Mouse (Mus musculus): ENCODE measurements around the gene Spock1. TPM values are rescaled to one million over a fixed set of nuclear protein-coding genes. Genes with fewer than 3 reads are reported as not detected.

Spock1 gene
- polyA plus RNA-seq, 1 experiment from 2014 or later = 12.0 TPM

- no peak overlapping the region for H3K4me2 ChIP-seq
- H3K27ac ChIP-seq = no peak overlapping the region; the same call in 1 of the 2 replicates
- no peak overlapping the region for H3K9ac ChIP-seq
- no peak for ATAC-seq (ENCODE audit: insufficient number of reproducible peaks, insufficient read depth, low FRiP score, low TSS enrichment, low read depth)
- no peaks in the 10 kb centered on the region for H3K9me3 ChIP-seq
- 42% methylated on average over 9 of the region's 9 CpGs for WGBS
- H3K4me1 ChIP-seq = 0 out of 2 replicates have a peak, but pooled peaks cover 10% of the 10 kb centered on the region
- H3K4me3 ChIP-seq = no peak overlapping the region
- H3K36me3 ChIP-seq = no peaks in the 10 kb centered on the region
- peaks cover 17% of the 10 kb centered on the region; the same call in 1 of the 2 replicates for H3K27me3 ChIP-seq
These were observed 49.6 kb downstream of the Spock1 start for GRCm38 (mm10) chr13:57858491-57858890.

- Histone ChIP-seq H3K36me3 (no peaks in the 10 kb centered on the region), H3K4me3 (no peak overlapping the region), H3K9me3 (no peaks in the 10 kb centered on the region), H3K27me3 (peaks cover 15% of the 10 kb centered on the region; the same call in 1 of the 2 replicates), H3K27ac (no peak overlapping the region), H3K4me1 (0 out of 2 replicates have a peak, but pooled peaks cover 6% of the 10 kb centered on the region), H3K9ac (no peak overlapping the region), H3K4me2 (no peak overlapping the region)
- 91% methylated on average over 3 of the region's 3 CpGs for WGBS
- no peak for ATAC-seq (ENCODE audit: insufficient number of reproducible peaks, insufficient read depth, low FRiP score, low TSS enrichment, low read depth)
These were observed 51.1 kb downstream of the Spock1 start for GRCm38 (mm10) chr13:57857016-57857415.

- Histone ChIP-seq H3K4me3 (no peak overlapping the region), H3K4me2 (no peak overlapping the region), H3K9ac (no peak overlapping the region), H3K4me1 (0 out of 2 replicates have a peak, but pooled peaks cover 6% of the 10 kb centered on the region), H3K36me3 (no peaks in the 10 kb centered on the region), H3K27ac (no peak overlapping the region), H3K9me3 (no peaks in the 10 kb centered on the region), H3K27me3 (peaks cover 15% of the 10 kb centered on the region; the same call in 1 of the 2 replicates)
- WGBS = 81% methylated on average over 10 of the region's 10 CpGs
- no peak for ATAC-seq (ENCODE audit: insufficient number of reproducible peaks, insufficient read depth, low FRiP score, low TSS enrichment, low read depth)
These were observed 51.8 kb downstream of the Spock1 start for GRCm38 (mm10) chr13:57856311-57856853.

GRCm38 (mm10) chr13:57855766-57856165, 52.4 kb downstream of the Spock1 start:
- Histone ChIP-seq H3K4me1 (0 out of 2 replicates have a peak, but pooled peaks cover 6% of the 10 kb centered on the region), H3K9ac (no peak overlapping the region), H3K4me3 (no peak overlapping the region), H3K9me3 (no peaks in the 10 kb centered on the region), H3K4me2 (no peak overlapping the region), H3K27me3 (peaks cover 17% of the 10 kb centered on the region), H3K27ac (no peak overlapping the region), H3K36me3 (no peaks in the 10 kb centered on the region)
- 60% methylated on average over 4 of the region's 4 CpGs for WGBS
- ATAC-seq (ENCODE audit: insufficient number of reproducible peaks, insufficient read depth, low FRiP score, low TSS enrichment, low read depth) = no peak

- H3K27ac ChIP-seq = no peak overlapping the region
- H3K9ac ChIP-seq = no peak overlapping the region
- 0 out of 2 replicates have a peak, but pooled peaks cover 6% of the 10 kb centered on the region for H3K4me1 ChIP-seq
- H3K4me3 ChIP-seq = no peak overlapping the region
- H3K27me3 ChIP-seq = peaks cover 22% of the 10 kb centered on the region
- no peak for ATAC-seq (ENCODE audit: insufficient number of reproducible peaks, insufficient read depth, low FRiP score, low TSS enrichment, low read depth)
- no peak overlapping the region for H3K4me2 ChIP-seq
- no peaks in the 10 kb centered on the region for H3K36me3 ChIP-seq
- WGBS = 78% methylated on average over 8 of the region's 8 CpGs
- no peaks in the 10 kb centered on the region for H3K9me3 ChIP-seq
These were observed 53.7 kb downstream of the Spock1 start for GRCm38 (mm10) chr13:57854416-57854815.

- H3K4me3 ChIP-seq = no peak overlapping the region
- H3K4me1 ChIP-seq = 0 out of 2 replicates have a peak, but pooled peaks cover 5% of the 10 kb centered on the region
- no peak overlapping the region for H3K4me2 ChIP-seq
- H3K9me3 ChIP-seq = no peaks in the 10 kb centered on the region
- 84% methylated on average over 1 of the region's 1 CpGs for WGBS
- H3K27me3 ChIP-seq = peaks cover 22% of the 10 kb centered on the region
- no peaks in the 10 kb centered on the region for H3K36me3 ChIP-seq
- no peak overlapping the region for H3K27ac ChIP-seq
- ATAC-seq (ENCODE audit: insufficient number of reproducible peaks, insufficient read depth, low FRiP score, low TSS enrichment, low read depth) = no peak
- no peak overlapping the region for H3K9ac ChIP-seq
These were observed 54.5 kb downstream of the Spock1 start for GRCm38 (mm10) chr13:57853621-57854020.

- Histone ChIP-seq H3K9me3 (no peaks in the 10 kb centered on the region), H3K4me3 (no peak overlapping the region), H3K27me3 (peaks cover 22% of the 10 kb centered on the region), H3K4me2 (no peak overlapping the region), H3K9ac (no peak overlapping the region), H3K27ac (no peak overlapping the region), H3K4me1 (0 out of 2 replicates have a peak, but pooled peaks cover 3% of the 10 kb centered on the region), H3K36me3 (no peaks in the 10 kb centered on the region)
- WGBS = 85% methylated on average over 10 of the region's 10 CpGs
- no peak for ATAC-seq (ENCODE audit: insufficient number of reproducible peaks, insufficient read depth, low FRiP score, low TSS enrichment, low read depth)
These were observed 55.0 kb downstream of the Spock1 start for GRCm38 (mm10) chr13:57853156-57853555.

- ATAC-seq (ENCODE audit: insufficient number of reproducible peaks, insufficient read depth, low FRiP score, low TSS enrichment, low read depth) = no peak
- 98% methylated on average over 1 of the region's 1 CpGs for WGBS
- no peak overlapping the region for H3K4me2 ChIP-seq
- no peak overlapping the region for H3K27ac ChIP-seq
- H3K9ac ChIP-seq = no peak overlapping the region
- H3K4me3 ChIP-seq = no peak overlapping the region
- no peaks in the 10 kb centered on the region for H3K36me3 ChIP-seq
- H3K4me1 ChIP-seq = peaks cover 7% of the 10 kb centered on the region; the same call in 1 of the 2 replicates
- no peaks in the 10 kb centered on the region for H3K9me3 ChIP-seq
- peaks cover 15% of the 10 kb centered on the region for H3K27me3 ChIP-seq
These were observed 59.2 kb downstream of the Spock1 start for GRCm38 (mm10) chr13:57848931-57849330.

- no peak overlapping the region for H3K27ac ChIP-seq
- peaks cover 15% of the 10 kb centered on the region for H3K27me3 ChIP-seq
- H3K9me3 ChIP-seq = no peaks in the 10 kb centered on the region
- 76% methylated on average over 4 of the region's 4 CpGs for WGBS
- H3K4me3 ChIP-seq = no peak overlapping the region
- no peak overlapping the region for H3K9ac ChIP-seq
- ATAC-seq (ENCODE audit: insufficient number of reproducible peaks, insufficient read depth, low FRiP score, low TSS enrichment, low read depth) = no peak
- no peaks in the 10 kb centered on the region for H3K36me3 ChIP-seq
- no peak overlapping the region for H3K4me2 ChIP-seq
- peaks cover 7% of the 10 kb centered on the region; the same call in 1 of the 2 replicates for H3K4me1 ChIP-seq
These were observed 61.0 kb downstream of the Spock1 start for GRCm38 (mm10) chr13:57847101-57847500.

GRCm38 (mm10) chr13:57846468-57846867, 61.7 kb downstream of the Spock1 start:
- no peak overlapping the region for H3K27ac ChIP-seq
- H3K9me3 ChIP-seq = no peaks in the 10 kb centered on the region
- WGBS = 41% methylated on average over 9 of the region's 9 CpGs
- H3K9ac ChIP-seq = no peak overlapping the region
- no peak overlapping the region for H3K4me2 ChIP-seq
- no peak for ATAC-seq (ENCODE audit: insufficient number of reproducible peaks, insufficient read depth, low FRiP score, low TSS enrichment, low read depth)
- H3K36me3 ChIP-seq = no peaks in the 10 kb centered on the region
- peaks cover 15% of the 10 kb centered on the region for H3K27me3 ChIP-seq
- no peak overlapping the region for H3K4me3 ChIP-seq
- peaks cover 7% of the 10 kb centered on the region; the same call in 1 of the 2 replicates for H3K4me1 ChIP-seq

- Histone ChIP-seq H3K36me3 (no peaks in the 10 kb centered on the region), H3K4me1 (peaks cover 2% of the 10 kb centered on the region; the same call in 1 of the 2 replicates), H3K4me3 (no peak overlapping the region), H3K9ac (no peak overlapping the region), H3K9me3 (no peaks in the 10 kb centered on the region), H3K27me3 (peaks cover 4% of the 10 kb centered on the region; the same call in 1 of the 2 replicates), H3K27ac (no peak overlapping the region), H3K4me2 (no peak overlapping the region)
- 92% methylated on average over 5 of the region's 5 CpGs for WGBS
- ATAC-seq (ENCODE audit: insufficient number of reproducible peaks, insufficient read depth, low FRiP score, low TSS enrichment, low read depth) = no peak
These were observed 66.8 kb downstream of the Spock1 start for GRCm38 (mm10) chr13:57841141-57841848.

Measured in embryonic facial prominence, embryonic 13.5 days (tissue).